Mouse (Mus musculus): ENCODE measurements around the gene Rora.

DNA sequence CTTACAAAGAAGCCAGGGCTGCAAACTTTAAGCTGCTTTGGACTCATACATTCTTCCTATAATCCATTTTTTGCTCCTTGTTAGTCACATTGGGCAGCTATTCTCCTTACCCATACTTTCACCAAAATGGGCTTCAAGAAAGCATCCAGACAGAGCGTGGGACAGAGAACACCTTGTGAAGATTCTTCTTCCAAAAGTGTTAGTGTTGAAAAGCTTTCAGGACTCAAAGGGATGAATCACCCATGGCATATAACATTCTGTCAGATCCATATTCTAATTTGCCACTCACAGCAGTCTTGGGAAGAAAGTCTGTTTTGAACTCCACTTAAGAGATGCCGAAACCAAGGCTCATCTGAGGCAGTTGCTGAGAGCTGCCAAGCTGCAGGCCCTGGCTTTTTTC, 222.2 kb downstream of the Rora start:
- no peak for TF ChIP-seq CTCF (IDR thresholded peaks at IDR 0.05; ENCODE audit: control insufficient read depth, insufficient read depth, low read length)
- no peak for TF ChIP-seq POLR2A (IDR thresholded peaks at IDR 0.05; ENCODE audit: borderline replicate concordance, control insufficient read depth, low read depth, low read length)
